Mouse (Mus musculus): Measurements from ENCODE around the gene Cpe. TPM values are rescaled to one million over a fixed set of nuclear protein-coding genes. Genes with fewer than 3 reads are reported as not detected.
A peak's percentile ranks its signal among the peaks of the same experiment; 100 is the strongest.

Gene Cpe
- total RNA-seq, 4 experiments from 2014 or later: 2,072 to 2,143 (median 2,114) TPM

GRCm38 (mm10) chr8:64634131-64634865, 58.6 kb downstream of the Cpe start:
- DNase-seq (ENCODE audit: low spot score in 2 of 2): peak in 1 of 2 experiments; percentile 78

DNA sequence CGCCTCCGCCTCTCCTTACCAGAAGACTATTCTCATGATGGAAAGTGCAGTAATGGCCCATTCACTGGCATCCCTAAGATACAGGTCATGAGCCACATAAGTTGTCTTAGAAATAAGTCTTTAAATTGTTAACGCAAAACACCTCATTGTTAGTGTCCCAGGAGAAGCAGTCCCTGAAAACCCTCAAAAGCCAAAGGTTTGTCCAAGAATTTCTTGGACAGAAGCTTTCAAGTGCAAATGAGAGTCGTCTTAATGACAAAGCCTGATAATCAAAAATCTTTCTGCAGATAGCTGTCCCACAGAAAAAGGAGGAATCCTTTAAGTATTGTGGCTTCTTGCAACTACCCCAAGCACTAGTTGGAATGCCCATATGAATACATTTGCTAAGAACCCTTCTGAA, 60.7 kb downstream of the Cpe start:
- no peak for DNase-seq (ENCODE audit: low spot score in 2 of 2)

GRCm38 (mm10) chr8:64631761-64632160, 61.1 kb downstream of the Cpe start:
- no peak for DNase-seq (ENCODE audit: low spot score in 2 of 2)

DNA sequence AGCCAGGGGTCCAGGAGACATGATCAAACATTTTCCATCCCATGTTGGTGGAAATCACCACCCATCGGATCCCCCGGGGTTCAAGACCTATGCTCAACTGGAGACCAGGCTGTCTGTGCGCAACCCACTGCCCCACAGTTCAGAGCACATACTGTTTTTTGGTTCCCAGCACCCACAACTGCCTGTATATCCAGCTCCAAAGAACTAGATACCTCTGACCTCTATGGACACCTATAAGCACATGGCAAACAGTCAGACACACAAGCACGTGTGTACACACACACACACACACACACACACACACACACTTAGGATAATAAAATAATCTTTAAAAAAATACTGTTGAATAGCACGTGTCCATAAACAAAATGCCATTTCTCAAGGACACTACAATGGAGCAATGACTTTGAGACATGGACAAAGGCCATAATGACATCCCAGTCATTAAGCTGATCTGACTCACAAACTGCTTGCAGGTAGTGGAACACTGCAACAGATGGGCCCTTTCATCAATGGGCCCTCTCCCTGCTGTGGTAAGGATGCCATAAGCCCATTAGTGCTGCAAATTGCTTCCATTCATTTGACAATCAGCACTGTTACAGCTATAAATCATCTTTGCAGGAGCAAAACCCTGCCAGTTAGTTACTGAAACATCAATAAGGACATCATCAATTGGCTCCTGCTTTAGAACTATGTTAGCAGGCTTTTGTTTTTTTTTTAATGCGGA, 63.7 kb downstream of the Cpe start:
- DNase-seq (ENCODE audit: low spot score in 2 of 2): no peak

DNA sequence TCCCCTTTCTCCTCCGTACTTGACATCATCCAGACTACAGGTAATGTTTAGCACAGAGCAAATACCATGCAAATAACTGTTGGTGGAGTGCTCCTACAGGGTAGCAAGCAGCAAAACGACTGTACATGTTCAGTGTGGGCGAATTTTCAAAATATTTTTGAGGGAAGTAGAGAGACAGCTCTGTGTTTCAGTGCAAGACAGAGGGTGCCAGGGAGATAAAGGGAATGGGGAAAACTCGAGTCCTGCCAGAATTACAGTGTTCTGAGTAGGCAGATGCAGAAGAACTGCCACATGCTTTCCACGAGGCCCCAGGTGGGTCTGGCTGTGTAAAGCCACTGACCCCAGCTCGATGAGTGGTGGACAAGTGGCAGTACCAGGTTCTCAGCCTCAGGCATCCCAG, 64.8 kb downstream of the Cpe start:
- no peak for DNase-seq (ENCODE audit: low spot score in 2 of 2)

DNA sequence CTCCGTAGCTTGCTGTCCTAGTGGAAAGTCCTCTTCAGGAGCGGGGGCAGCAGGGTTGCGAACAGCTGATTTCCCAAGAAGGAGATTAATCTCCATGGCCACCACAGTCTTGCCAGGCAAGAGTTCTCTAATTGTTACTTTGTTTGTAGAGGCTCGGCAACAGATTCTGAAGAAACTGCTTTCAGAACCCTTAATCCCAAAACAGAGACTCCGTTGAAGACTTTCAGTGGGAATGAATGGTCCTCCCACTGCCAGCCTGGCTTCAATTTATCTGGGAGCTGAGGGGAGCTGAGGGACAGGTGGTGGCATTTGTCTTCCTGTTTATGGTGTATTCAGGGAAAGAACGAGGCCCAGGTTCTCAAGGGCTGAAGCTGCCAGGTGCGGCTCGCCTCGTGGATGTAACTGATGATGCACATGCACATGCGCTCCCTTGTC, 68.2 kb downstream of the Cpe start:
- peak in 1 of 2 experiments; percentile 73 for DNase-seq (ENCODE audit: low spot score in 2 of 2)

- no peak for DNase-seq (ENCODE audit: low spot score in 2 of 2)
These were observed 72.3 kb downstream of the Cpe start for GRCm38 (mm10) chr8:64620365-64621150.

- DNase-seq (ENCODE audit: low spot score in 2 of 2): no peak
These were observed 73.2 kb downstream of the Cpe start for GRCm38 (mm10) chr8:64619661-64620060.

DNA sequence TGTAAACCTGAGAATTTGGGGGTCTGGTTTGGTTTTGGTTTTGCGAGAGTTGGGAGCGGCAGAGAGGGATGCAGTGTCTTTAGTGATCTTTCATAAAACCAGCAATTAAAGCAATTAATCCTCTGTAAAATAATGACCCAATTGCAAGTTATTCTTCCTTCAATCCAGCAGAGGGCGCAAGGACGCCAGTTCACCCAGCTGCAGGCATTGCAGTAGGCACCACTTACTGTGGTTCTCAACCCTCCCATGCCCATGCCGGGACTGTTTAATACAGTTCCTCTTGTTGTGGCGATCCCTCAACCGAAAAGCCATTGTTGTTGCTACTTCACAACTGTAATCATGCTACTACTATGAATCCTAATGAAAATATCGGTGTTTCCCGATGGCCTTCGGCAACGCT, 74.2 kb downstream of the Cpe start:
- no peak for DNase-seq (ENCODE audit: low spot score in 2 of 2)

DNA sequence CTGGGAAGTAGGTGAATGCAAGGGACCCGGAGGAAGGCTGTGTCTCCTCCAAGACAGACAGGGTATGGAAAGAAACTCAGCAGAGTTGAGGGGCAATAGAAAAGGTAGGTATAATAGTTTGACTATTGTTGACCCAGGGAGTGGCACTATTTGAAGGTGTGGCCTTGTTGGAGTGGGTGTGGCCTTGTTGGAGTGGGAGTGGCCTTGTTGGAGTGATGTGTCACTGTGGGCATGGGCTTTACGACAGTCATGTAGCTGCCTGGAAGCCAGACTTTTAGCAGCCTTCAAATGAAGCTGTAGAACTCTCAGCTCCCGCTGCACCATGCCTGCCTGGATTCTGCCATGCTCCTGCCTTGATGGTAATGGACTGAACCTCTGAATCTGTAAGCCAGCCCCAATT, 76.3 kb downstream of the Cpe start:
- no peak for DNase-seq (ENCODE audit: low spot score in 2 of 2)

DNA sequence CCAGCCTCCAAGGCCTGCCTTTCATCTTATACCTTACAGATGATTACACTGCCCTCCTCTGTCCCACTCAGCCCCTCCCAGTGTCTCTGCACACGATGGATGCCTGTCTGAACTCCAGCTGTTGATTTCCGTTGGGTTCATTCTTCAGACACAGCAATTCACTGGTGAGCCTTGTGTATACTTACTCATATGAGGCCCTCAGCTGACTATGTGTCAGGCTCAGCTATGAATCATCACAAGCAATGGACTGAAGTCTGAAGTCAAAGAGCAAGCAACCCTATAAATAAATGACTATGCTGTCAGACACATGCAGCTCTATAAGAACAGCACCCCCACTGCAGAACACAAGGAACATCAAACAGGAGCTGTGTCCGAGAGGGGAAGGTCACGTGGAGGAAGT, 77.4 kb downstream of the Cpe start:
- DNase-seq (ENCODE audit: low spot score in 2 of 2): no peak

GRCm38 (mm10) chr8:64613663-64614062, 79.2 kb downstream of the Cpe start:
- no peak for DNase-seq (ENCODE audit: low spot score in 2 of 2)

GRCm38 (mm10) chr8:64611210-64611974, 81.5 kb downstream of the Cpe start:
- DNase-seq (ENCODE audit: low spot score in 2 of 2): no peak

GRCm38 (mm10) chr8:64608931-64609330, 83.9 kb downstream of the Cpe start:
- DNase-seq (ENCODE audit: low spot score in 2 of 2): no peak

- no peak for DNase-seq (ENCODE audit: low spot score in 2 of 2)
These were observed 86.8 kb downstream of the Cpe start for GRCm38 (mm10) chr8:64606015-64606414.

DNA sequence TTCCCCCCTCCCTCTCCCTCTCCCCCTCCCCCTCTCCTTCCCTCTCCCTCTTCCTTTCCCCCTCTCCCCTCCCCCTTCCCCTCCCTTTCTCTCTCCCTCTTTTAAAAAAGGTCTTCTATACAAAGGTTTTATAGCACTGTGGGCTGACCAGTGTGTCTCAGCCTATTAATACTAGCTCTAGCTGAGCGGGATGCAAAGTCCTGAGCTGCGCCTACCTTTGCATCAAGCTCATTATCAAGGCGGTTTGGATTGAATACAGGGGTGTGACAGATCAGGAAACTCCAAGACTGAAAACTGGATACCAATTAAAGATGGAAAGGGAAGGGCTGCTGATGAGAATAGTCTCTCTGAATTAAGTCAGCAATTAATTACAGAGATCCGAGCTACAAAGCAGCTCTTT, 94.6 kb downstream of the Cpe start:
- DNase-seq (ENCODE audit: low spot score in 2 of 2): no peak

- DNase-seq (ENCODE audit: low spot score in 2 of 2): peak in 1 of 2 experiments; percentile 65
These were observed 95.5 kb downstream of the Cpe start for GRCm38 (mm10) chr8:64597042-64597970.

DNA sequence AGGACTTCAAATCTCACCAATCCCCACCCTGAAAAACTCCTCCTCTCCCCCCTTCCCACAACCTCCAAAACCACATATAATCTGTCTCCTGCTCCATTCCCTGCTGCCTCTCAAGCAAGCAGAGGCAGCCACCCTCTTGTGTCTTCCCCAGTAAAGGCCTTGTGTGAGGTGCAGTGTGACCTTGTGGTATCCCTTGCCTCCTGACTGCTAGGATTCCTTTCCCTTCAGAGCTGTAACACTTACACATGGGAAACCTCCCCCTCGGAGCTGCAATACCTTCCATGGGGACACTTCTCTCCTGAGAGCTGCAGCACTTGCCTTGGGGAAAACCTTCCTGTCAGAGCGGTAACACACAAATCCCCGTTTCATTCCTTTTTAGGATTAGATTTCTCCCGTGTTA, 96.5 kb downstream of the Cpe start:
- DNase-seq (ENCODE audit: low spot score in 2 of 2): no peak

DNA sequence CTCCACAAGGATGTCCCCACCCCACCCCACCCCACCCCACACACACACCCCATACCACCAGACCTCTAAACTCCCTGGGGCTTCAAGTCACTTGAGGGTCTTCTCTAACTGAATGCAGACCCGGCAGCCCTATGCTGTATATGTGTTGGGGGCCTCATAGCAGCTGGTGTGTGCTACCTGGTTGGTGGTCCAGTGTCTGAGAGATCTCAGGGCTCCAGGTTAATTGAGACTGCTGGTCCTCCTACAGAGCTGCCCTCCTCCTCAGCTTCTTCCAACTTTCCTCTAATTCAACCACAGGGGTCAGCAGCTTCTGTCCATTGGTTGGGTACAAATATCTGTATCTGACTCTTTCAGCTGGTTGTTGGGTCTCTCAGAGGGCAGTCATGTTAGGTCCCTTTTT, 102.4 kb downstream of the Cpe start:
- DNase-seq (ENCODE audit: low spot score in 2 of 2): no peak

DNA sequence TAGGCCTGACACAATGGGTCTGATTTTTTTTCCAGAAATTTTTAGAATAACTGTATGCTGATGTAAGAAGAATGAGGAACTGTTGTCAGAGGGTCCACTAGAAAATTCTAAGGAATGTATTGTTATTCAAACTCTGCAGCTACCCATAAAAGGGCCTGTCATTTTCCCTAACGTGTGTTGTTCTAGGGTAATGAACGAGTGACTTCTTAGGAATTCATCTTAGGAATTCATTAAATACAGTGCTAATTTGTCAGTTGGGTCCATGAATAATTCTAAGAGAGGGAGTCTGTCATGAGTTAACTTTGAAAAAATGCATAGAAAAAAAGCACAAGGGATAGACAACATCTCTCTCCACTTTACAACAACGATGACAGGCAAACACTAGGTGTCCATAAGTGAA, 110.0 kb downstream of the Cpe start:
- DNase-seq (ENCODE audit: low spot score in 2 of 2): no peak
